Mouse (Mus musculus): ENCODE results near the gene Nrp2. TPM values are rescaled to one million over a fixed set of nuclear protein-coding genes. Genes with fewer than 3 reads are reported as not detected.
A peak's percentile ranks its signal among the peaks of the same experiment; 100 is the strongest.

The Nrp2 gene
- polyA plus RNA-seq, 1 experiment from 2014 or later = 7.1 TPM

- peaks cover 22% of the 10 kb centered on the region for H3K4me1 ChIP-seq (ENCODE audit: control insufficient read depth, insufficient read depth, low read length)
- no peak overlapping the region for H3K4me2 ChIP-seq (replicated peaks; ENCODE audit: low read depth, low read length)
- H3K4me3 ChIP-seq (ENCODE audit: low read length) = no peak overlapping the region
- H3K27me3 ChIP-seq (ENCODE audit: control insufficient read depth, insufficient read depth, low read length) = peaks cover 4% of the 10 kb centered on the region; the same call in 1 of the 2 replicates
- 35% methylated on average over 7 of the region's 7 CpGs for WGBS
- no peak for ATAC-seq (ENCODE audit: low FRiP score, low TSS enrichment)
- no peak overlapping the region for H3K9ac ChIP-seq (ENCODE audit: low read depth, low read length)
- no peaks in the 10 kb centered on the region for H3K36me3 ChIP-seq (ENCODE audit: control insufficient read depth, insufficient read depth, low read length)
- H3K9me3 ChIP-seq (ENCODE audit: control insufficient read depth, low read length) = no peaks in the 10 kb centered on the region
- H3K27ac ChIP-seq (ENCODE audit: low read depth, low read length) = no peak overlapping the region
These were observed 62.1 kb downstream of the Nrp2 start for GRCm38 (mm10) chr1:62765171-62765570.

DNA sequence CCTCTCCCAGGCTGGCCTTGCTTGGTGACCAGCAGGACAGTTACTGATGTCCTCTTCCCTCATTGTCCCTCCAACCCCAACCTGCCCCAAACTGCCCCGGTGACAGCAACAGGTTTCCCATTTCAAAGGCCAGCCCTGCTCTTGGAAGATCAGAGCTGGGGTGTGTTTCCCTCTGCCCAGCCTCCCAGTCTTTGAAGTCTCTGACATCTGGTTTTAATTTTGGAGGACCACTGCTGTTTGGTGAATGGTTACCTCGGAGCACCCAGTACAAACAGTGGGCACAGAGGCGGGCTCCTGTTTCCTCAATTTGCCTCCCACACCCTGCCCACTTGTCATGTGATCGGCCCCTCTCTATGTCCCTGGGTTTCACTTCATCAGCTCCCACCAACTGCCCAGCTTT is 63.7 kb downstream of the Nrp2 start:
- H3K9me3 ChIP-seq (ENCODE audit: control insufficient read depth, low read length) = no peaks in the 10 kb centered on the region
- H3K4me3 ChIP-seq (ENCODE audit: low read length) = no peak overlapping the region
- ATAC-seq (ENCODE audit: low FRiP score, low TSS enrichment) = peak; percentile 88
- H3K4me1 ChIP-seq (ENCODE audit: control insufficient read depth, insufficient read depth, low read length) = peaks cover 21% of the 10 kb centered on the region; the same call in 1 of the 2 replicates
- peaks cover 4% of the 10 kb centered on the region; the same call in 1 of the 2 replicates for H3K27me3 ChIP-seq (ENCODE audit: control insufficient read depth, insufficient read depth, low read length)
- H3K36me3 ChIP-seq (ENCODE audit: control insufficient read depth, insufficient read depth, low read length) = no peaks in the 10 kb centered on the region
- WGBS = 12% methylated on average over 4 of the region's 4 CpGs
- H3K9ac ChIP-seq (ENCODE audit: low read depth, low read length) = no peak overlapping the region
- no peak overlapping the region for H3K27ac ChIP-seq (ENCODE audit: low read depth, low read length)
- H3K4me2 ChIP-seq (replicated peaks; ENCODE audit: low read depth, low read length) = no peak overlapping the region

DNA sequence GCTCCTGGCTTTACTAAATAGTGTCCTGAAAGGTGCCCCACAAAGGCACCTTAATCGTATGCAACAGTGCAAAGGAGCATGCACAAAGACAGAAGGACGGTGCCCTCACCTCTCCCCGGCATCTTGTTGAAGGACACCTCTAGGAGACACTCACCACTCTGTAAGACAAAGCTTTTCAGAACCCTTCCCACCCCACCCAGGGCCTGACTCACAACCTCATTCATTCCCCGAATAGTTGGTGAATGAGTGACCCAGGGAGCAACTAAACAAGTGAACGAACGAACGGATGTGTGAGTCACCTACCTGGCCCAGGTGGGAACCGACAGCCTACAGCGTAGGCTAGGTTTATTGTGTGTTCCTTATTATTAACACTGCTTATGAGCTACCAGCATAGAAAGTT is 64.5 kb downstream of the Nrp2 start:
- peak; percentile 22; the same call in 1 of the 2 replicates for ATAC-seq (ENCODE audit: low FRiP score, low TSS enrichment)
- Histone ChIP-seq H3K27ac (ENCODE audit: low read depth, low read length) (no peak overlapping the region), H3K9ac (ENCODE audit: low read depth, low read length) (no peak overlapping the region), H3K9me3 (ENCODE audit: control insufficient read depth, low read length) (no peaks in the 10 kb centered on the region), H3K4me2 (replicated peaks; ENCODE audit: low read depth, low read length) (no peak overlapping the region), H3K4me1 (ENCODE audit: control insufficient read depth, insufficient read depth, low read length) (peaks cover 21% of the 10 kb centered on the region; the same call in 1 of the 2 replicates), H3K27me3 (ENCODE audit: control insufficient read depth, insufficient read depth, low read length) (peaks cover 4% of the 10 kb centered on the region; the same call in 1 of the 2 replicates), H3K36me3 (ENCODE audit: control insufficient read depth, insufficient read depth, low read length) (no peaks in the 10 kb centered on the region; the same call in 1 of the 2 replicates), H3K4me3 (ENCODE audit: low read length) (no peak overlapping the region)
- WGBS = 75% methylated on average over 9 of the region's 9 CpGs

GRCm38 (mm10) chr1:62770576-62770975 is 67.5 kb downstream of the Nrp2 start:
- Histone ChIP-seq H3K27ac (ENCODE audit: low read depth, low read length) (no peak overlapping the region), H3K9ac (ENCODE audit: low read depth, low read length) (no peak overlapping the region), H3K9me3 (ENCODE audit: control insufficient read depth, low read length) (no peaks in the 10 kb centered on the region), H3K36me3 (ENCODE audit: control insufficient read depth, insufficient read depth, low read length) (no peaks in the 10 kb centered on the region; the same call in 1 of the 2 replicates), H3K4me1 (ENCODE audit: control insufficient read depth, insufficient read depth, low read length) (peaks cover 17% of the 10 kb centered on the region; the same call in 1 of the 2 replicates), H3K4me3 (ENCODE audit: low read length) (no peak overlapping the region), H3K27me3 (ENCODE audit: control insufficient read depth, insufficient read depth, low read length) (peaks cover 4% of the 10 kb centered on the region; the same call in 1 of the 2 replicates), H3K4me2 (replicated peaks; ENCODE audit: low read depth, low read length) (no peak overlapping the region)
- no peak for ATAC-seq (ENCODE audit: low FRiP score, low TSS enrichment)
- 68% methylated on average over 4 of the region's 4 CpGs for WGBS

- H3K4me1 ChIP-seq (ENCODE audit: control insufficient read depth, insufficient read depth, low read length) = peaks cover 12% of the 10 kb centered on the region; the same call in 1 of the 2 replicates
- 74% methylated on average over 4 of the region's 4 CpGs for WGBS
- no peaks in the 10 kb centered on the region for H3K9me3 ChIP-seq (ENCODE audit: control insufficient read depth, low read length)
- ATAC-seq (ENCODE audit: low FRiP score, low TSS enrichment) = no peak
- H3K27ac ChIP-seq (ENCODE audit: low read depth, low read length) = no peak overlapping the region
- H3K4me3 ChIP-seq (ENCODE audit: low read length) = no peak overlapping the region
- no peaks in the 10 kb centered on the region for H3K27me3 ChIP-seq (ENCODE audit: control insufficient read depth, insufficient read depth, low read length)
- no peak overlapping the region for H3K4me2 ChIP-seq (replicated peaks; ENCODE audit: low read depth, low read length)
- no peak overlapping the region for H3K9ac ChIP-seq (ENCODE audit: low read depth, low read length)
- H3K36me3 ChIP-seq (ENCODE audit: control insufficient read depth, insufficient read depth, low read length) = no peaks in the 10 kb centered on the region; the same call in 1 of the 2 replicates
These were observed 69.3 kb downstream of the Nrp2 start for GRCm38 (mm10) chr1:62772391-62772790.

GRCm38 (mm10) chr1:62773105-62773920 is 70.2 kb downstream of the Nrp2 start:
- WGBS = 78% methylated on average over 10 of the region's 10 CpGs
- no peaks in the 10 kb centered on the region; the same call in 1 of the 2 replicates for H3K36me3 ChIP-seq (ENCODE audit: control insufficient read depth, insufficient read depth, low read length)
- no peak overlapping the region for H3K4me2 ChIP-seq (replicated peaks; ENCODE audit: low read depth, low read length)
- no peak for ATAC-seq (ENCODE audit: low FRiP score, low TSS enrichment)
- H3K9ac ChIP-seq (ENCODE audit: low read depth, low read length) = no peak overlapping the region
- no peak overlapping the region for H3K4me3 ChIP-seq (ENCODE audit: low read length)
- no peaks in the 10 kb centered on the region for H3K9me3 ChIP-seq (ENCODE audit: control insufficient read depth, low read length)
- peaks cover 10% of the 10 kb centered on the region; the same call in 1 of the 2 replicates for H3K4me1 ChIP-seq (ENCODE audit: control insufficient read depth, insufficient read depth, low read length)
- H3K27ac ChIP-seq (ENCODE audit: low read depth, low read length) = no peak overlapping the region
- no peaks in the 10 kb centered on the region for H3K27me3 ChIP-seq (ENCODE audit: control insufficient read depth, insufficient read depth, low read length)

DNA sequence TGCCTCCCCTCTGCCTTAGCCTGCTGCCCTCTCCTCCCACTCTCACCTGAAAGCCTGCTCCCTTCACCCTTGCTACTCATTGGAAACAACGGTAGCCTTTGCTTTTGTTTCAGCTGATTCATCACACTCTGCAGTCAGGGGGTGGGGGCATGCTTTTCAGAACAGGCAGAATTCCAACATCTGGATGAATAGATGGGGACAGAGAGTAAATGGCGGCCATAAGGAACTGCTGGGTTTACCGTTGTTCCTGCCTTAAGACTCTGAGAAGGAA is 70.8 kb downstream of the Nrp2 start:
- Histone ChIP-seq H3K9me3 (ENCODE audit: control insufficient read depth, low read length) (no peaks in the 10 kb centered on the region), H3K27ac (ENCODE audit: low read depth, low read length) (no peak overlapping the region), H3K4me2 (replicated peaks; ENCODE audit: low read depth, low read length) (no peak overlapping the region), H3K4me1 (ENCODE audit: control insufficient read depth, insufficient read depth, low read length) (peaks cover 8% of the 10 kb centered on the region; the same call in 1 of the 2 replicates), H3K27me3 (ENCODE audit: control insufficient read depth, insufficient read depth, low read length) (no peaks in the 10 kb centered on the region), H3K36me3 (ENCODE audit: control insufficient read depth, insufficient read depth, low read length) (no peaks in the 10 kb centered on the region; the same call in 1 of the 2 replicates), H3K4me3 (ENCODE audit: low read length) (no peak overlapping the region), H3K9ac (ENCODE audit: low read depth, low read length) (no peak overlapping the region)
- 58% methylated on average over 3 of the region's 3 CpGs for WGBS
- ATAC-seq (ENCODE audit: low FRiP score, low TSS enrichment) = no peak

DNA sequence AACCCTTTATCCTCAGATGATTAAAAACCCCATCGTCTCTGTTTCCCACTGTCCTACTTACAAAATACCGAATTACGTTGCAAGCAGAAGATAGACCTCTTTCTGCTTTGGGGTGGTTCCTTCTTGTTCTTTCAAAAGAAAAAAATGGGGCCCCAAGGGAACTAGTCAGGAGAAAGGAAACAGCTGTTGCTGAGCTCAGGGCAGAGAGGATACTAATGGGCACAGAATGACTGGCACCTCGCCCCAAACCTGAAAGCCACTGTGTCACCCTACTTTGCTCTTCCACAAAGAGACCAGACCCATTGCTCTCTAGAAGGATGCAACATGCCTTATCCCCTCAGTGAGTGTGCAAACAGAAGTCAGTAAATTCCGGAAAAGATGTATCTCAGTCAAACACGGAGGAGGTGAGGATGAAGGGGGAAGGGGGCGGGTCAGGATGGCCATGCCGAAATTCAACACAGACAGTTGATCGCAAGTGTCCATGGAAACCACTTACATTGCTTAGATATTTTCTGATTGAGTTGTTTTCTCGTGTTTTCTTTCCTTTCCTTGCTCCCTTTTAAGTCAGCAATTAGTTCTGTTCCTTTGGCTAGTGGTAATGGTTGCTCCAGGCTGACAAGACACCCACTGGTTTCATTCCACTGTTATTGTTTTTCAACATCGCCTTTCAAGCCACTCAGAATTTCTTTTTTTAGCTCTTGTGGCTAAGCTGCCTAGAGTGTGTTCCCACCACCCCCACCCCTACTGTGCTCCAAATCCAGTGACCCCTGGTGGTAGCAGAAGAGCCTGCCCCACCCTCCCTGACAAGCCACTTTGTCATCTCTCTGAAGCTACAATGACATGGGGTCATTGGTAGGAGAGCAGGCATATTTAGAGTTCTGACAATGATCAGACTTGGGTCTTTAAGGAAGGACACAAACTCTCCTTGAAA is 71.5 kb downstream of the Nrp2 start:
- Histone ChIP-seq H3K9ac (ENCODE audit: low read depth, low read length) (no peak overlapping the region), H3K4me2 (replicated peaks; ENCODE audit: low read depth, low read length) (no peak overlapping the region), H3K4me1 (ENCODE audit: control insufficient read depth, insufficient read depth, low read length) (peaks cover 8% of the 10 kb centered on the region; the same call in 1 of the 2 replicates), H3K27ac (ENCODE audit: low read depth, low read length) (no peak overlapping the region), H3K4me3 (ENCODE audit: low read length) (no peak overlapping the region), H3K27me3 (ENCODE audit: control insufficient read depth, insufficient read depth, low read length) (no peaks in the 10 kb centered on the region), H3K9me3 (ENCODE audit: control insufficient read depth, low read length) (no peaks in the 10 kb centered on the region), H3K36me3 (ENCODE audit: control insufficient read depth, insufficient read depth, low read length) (no peaks in the 10 kb centered on the region; the same call in 1 of the 2 replicates)
- ATAC-seq (ENCODE audit: low FRiP score, low TSS enrichment) = no peak
- 80% methylated on average over 11 of the region's 11 CpGs for WGBS
